Mouse (Mus musculus): ENCODE data around the gene Herc2.
A peak's percentile ranks its signal among the peaks of the same experiment; 100 is the strongest.
"Not testable (repeated sequence)": the region's sequence is repeated elsewhere in the genome, so short reads cannot be mapped to it uniquely, and the experiment has no call there.

The Herc2 gene

DNA sequence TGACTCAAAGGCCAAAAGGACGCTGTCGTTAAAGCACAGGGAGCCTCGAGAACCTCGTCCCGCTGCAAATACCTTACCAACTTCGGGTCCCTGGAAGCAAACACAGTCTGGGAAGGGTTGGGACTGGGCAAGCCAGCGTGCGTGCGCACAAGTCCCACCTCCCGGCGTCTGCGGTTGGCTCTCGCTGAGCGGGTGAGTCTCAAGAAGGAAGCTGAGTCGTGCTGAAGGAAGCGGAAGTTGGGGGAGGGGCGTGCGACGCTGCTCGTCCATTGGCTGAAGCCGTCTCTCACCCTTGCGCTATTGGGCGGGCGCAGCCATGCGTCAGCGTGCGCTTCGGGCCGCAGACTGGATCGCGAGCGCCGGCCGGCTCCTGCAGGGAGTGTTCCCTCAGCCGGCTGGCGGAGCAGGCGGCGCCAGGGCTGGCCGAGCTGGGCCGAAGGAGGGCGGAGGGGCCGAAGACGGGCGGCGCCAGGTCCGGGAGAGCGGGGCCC is at the start of gene Herc2:
TSS of gene Herc2 (plus strand) at position 366 of the 491 bp plus-strand sequence.
- peak; percentile 100 for DNase-seq

DNA sequence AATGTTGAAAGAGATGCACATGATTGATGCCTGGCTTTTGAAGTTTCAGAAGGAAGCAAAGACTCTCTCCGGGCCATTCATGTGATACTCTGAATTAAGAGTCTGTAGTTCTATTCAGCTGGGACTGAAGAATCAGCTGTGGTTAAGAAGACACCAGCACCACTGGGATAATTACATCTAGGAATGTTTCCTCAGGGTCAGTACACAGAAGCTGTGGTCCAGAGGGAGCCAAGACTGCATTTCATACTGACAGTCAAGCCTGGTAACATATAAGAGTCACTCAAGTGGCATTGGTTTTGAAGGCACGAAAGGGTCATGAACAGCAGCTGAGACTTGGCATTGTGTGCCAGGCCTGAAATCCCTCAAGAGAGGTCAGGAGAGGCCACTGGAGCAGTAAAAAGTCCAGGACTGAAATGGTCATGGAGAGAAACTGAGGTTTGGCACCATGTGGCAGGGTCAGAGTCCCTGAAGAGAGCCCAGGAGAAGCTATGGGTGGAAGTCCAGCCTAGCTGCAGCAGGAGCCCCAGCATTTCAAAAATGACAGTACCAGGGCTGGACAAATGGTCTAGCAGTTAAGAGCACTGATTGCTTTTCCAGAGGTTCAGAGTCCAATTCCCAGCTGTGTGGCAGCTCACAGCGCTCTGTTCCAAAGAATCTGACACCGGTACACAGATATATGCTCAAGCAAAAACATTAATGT is 39.5 kb upstream of the Herc2 start:
- no peak for DNase-seq

DNA sequence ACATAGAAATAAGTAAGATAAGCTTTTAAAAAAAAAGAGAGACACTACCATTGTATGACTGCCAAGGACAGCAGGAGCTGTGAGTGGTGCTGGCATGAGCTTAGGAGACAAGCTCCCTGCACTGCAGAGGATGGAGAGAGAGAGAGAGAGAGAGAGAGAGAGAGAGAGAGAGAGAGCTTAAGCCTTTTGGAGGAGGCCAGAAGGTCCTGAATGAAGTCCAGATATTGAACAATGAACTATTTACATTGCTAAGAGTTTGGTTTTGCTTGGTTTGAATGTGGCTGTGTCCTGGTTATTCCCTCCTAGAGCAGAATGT is 39.0 kb upstream of the Herc2 start:
- no peak for DNase-seq

DNA sequence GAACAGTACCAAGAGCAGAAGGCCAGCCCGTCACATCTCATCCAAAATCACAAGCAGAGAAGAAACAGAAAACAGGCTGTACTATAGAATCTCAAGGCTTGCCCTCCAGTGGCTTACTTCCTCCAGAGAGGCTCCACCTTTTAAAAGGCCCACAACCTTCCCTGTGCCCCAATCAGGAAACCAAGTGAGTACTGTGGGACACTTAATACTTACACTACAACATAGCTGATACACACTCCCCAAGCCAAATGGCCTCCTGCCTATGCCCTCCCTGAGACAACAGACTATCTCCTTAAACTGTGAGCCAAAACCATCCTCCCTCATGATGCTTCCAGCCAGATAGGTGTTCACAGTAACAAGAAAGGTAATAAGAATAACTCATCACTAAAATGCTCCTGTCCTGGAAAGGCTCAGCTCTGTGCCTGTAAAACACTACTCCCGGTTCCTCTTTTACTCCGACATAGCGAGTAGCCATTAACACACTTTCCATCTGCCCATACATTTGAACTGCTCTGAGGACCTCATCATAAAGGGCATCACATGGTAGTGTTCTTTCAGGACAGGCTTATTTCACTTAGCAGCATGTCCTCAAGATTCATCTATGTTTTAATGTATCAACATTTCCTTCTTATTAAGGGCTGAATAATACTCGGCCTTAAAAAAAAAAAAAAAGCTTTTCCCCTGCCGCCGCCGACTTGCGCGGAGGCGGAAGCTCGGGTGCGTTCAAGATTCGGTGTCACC is 36.6 kb upstream of the Herc2 start:
- no peak for DNase-seq

DNA sequence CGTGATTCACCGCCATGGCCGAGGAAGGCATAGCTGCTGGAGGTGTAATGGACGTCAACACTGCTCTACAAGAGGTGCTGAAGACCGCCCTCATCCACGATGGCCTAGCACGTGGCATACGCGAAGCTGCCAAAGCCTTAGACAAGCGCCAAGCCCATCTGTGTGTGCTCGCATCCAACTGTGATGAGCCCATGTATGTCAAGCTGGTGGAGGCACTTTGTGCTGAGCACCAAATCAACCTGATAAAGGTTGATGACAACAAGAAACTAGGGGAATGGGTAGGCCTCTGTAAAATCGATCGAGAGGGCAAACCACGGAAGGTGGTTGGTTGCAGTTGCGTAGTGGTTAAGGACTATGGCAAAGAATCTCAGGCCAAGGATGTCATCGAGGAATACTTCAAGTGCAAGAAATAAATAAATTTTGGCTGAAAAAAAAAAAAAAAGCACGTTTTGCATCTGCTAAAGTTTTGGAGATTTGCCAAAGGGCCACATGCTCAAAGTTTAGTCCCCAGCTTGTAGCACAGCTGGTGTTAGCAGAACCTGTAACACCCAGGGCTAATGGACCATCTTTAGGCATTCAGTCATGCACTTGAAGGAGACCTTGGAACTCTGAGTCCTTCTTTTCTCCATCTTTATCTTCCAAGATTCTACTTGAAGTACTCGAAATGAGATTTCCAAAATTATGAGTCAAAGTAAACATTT is 35.8 kb upstream of the Herc2 start:
- DNase-seq, result not testable (repeated sequence)

DNA sequence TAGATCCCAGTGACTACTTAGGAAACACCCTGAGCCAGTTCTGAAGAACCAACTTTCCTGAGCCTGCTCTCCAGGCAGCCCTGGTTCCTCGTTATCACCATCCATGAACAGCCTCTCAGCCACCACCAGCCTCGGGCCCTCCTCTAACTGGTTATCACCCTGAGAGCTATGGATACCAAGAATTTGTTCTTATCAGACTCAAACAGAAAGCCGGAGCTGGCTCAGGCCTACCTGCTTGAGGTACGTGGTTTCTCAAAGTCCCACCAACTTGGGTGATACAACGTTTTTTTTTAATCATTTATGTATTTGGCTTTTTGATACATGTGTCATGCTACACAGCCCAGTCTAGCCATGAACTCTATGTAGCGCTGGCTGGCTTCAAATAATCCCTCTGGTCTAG is 34.8 kb upstream of the Herc2 start:
- DNase-seq, result no peak

DNA sequence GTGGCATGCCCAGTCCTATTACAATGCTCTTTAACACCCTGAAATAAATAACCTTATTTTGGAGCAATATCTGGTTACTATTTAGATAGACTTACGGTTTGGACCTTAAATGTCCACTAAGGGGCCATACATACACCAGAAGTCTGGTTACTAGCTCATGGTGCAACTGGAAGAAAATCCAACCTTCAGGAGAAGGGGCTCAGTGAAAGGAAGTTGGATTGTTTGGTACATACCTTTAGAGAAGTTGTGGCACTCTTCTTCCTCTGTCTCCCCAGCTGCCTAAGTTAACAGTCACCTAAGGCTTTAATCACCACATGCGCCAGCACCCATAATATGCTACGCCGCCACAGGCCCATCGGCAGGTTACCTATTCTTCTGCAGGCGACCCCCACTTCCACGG is 34.2 kb upstream of the Herc2 start:
- no peak for DNase-seq

DNA sequence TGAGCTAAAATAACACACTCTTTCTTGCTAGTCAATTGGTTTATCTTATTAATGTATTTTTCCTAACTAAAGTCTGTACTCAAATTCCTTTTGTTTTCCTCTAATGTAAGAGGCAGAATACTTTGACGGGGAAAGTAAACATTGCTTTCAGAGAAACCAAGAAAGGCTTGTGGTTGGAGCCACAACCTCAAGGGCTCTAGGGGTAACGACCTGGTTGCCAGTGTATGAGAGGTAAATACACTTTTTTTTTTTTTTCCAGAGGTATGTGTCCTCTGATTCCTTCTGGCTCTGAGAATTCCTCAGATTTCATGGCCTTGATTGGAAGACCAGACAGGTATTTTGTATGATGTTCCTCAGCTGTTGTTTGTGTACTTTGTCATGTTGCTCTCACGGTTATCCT is 32.2 kb upstream of the Herc2 start:
- DNase-seq, result no peak

DNA sequence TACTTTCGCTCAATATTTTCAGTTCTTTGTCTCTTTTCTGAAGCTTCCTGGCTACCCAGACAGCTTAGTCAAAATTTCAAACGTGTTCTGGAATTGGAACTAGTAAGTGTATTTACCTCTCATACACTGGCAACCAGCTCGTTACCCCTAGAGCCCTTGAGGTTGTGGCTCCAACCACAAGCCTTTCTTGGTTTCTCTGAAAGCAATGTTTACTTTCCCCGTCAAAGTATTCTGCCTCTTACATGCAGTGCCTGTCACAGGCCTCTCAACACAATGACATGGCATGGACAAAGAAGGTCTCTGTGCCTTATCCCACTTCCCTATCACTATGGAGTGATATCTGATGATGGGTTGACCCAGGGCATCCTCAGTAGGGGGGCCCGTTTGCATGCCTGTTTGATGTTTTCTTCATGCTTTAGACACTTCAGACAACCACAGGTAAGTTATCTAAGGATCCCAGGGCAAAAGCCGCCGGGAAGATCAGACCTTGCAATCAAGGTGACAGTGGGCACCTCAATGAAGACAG is 31.5 kb upstream of the Herc2 start:
- no peak for DNase-seq

DNA sequence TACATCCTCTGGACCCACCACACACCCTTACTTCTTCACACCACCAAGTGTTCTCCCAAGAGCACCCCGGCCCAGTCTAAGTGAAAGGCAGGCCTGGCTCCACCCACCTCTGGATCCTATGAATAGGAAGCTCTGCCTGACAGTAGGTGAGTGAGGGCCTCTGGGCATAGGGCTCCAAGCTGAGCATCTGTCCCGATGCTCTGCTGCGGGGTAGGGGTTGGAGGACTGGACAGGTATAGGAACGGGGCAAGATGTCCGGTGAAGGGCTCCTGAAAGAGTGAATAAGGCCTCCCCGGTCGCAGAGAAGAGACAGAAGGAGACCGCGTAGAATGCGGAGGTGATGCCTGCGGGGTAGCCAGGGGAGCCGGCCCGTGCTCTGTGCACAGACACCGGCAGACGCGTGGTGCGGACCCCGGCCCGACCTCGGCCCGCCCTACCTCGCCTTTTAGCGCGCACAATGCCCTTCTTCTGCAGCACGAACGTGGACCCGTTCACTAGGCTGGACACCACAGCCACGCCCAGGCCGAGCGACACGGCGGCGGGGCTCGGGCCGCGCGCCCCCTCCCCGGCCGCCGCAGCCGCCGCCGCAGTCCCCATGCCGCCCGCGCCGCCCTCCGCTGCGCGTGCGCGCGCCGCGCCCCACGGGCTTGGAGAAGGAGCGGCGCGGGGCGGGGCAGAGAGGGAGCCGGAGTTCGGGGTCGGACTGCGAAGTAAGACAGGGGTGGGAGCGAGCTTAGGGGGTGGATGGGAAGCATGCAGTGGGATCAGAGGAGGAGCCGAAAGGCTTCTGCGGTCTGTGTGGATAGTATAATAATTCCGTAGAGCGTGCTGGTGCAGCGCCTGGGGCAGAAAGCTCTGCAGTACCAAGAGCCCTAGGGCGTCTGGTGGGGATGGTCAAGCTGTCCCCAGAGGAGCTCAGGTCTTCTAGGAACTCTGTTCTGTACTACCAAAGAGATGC is 30.7 kb upstream of the Herc2 start:
- DNase-seq, result peak; percentile 72

DNA sequence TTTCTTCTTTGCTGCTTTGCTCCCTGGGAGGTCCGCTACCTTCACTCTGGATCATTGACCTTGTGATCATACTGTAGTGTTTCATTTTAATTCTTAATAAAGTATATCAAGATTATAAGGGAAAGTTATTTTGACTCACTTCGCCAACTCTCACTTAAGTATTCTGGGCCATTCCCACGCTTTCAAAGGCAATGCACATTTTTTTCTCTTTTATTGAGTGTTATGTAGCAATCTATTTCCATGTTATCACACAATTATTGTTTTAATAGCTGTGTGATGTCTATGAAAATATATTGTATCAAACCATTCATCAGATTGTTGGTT is 30.1 kb upstream of the Herc2 start, which contains the start of gene Nipa1:
TSS of gene Nipa1 (minus strand) at position 25 of the 324 bp plus-strand sequence.
- no peak for DNase-seq

DNA sequence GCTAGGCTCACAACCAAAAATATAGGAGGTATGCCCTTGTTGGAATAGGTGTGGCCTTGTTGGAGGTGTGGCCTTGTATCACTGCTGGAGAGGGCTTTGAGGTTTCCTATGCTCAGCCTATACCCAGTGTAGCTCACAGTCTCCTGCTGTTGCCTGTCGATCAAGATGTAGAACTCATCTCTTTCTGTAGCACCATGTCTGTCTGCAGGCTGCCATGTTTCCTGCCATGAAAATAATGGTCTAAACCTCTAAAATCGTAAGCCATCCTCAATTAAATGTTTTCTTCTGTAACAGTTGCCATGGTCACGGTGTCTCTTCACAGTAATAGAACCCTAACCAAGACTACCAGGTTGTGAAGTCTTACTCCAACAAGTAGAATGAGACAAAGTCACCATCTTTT is 26.4 kb upstream of the Herc2 start:
- no peak for DNase-seq

DNA sequence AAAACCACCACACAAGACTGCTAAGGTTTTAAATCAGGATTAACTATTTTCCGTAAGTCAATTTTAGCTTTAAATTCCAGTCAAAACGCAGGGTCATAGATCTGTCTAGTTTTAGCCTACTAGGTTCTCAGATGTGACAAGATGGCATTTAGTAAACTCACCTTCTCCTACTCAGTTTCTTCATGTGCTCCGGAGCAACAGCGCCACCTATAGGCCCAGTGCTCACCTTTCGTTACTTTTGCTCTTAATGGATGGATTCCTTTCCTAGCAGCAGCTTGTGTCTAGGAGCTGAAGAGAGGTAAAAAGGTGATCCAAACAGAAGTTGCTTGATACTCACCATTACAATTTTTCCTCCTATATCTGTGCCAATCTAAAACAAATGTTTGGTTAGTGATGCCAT is 7.6 kb upstream of the Herc2 start:
- DNase-seq, result peak; percentile 63

DNA sequence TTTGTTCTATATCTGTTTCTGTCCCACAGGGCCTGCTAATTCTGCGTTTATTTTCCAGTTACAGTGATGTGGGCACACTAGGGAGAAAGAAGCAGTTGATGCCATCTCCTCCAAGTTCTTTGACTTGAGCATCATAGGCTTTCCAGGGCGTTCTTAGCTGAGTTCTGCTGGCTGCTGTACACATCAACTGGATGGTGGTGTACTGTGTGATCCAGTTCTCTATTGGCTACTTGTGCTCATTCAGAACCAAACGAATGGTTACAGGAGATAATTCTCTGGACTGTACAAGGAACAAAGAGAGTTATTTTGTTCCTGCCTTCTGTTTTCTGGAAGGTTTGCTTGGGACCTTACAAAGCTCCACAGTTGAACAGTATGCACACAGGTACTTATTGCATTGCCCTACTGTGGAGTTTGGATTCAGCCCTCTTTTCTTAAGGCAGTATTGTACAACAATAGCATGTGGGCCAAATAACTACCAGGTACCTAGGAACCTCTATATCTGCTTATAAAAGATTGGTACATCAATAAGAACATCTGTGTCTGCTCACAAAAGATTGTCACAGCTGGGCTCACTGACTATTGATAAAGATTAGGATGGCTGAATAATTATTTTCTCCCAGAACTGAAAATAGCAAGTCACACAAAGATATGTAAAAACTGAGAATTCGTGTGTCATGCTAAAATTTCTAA is 6.3 kb upstream of the Herc2 start:
- no peak for DNase-seq

DNA sequence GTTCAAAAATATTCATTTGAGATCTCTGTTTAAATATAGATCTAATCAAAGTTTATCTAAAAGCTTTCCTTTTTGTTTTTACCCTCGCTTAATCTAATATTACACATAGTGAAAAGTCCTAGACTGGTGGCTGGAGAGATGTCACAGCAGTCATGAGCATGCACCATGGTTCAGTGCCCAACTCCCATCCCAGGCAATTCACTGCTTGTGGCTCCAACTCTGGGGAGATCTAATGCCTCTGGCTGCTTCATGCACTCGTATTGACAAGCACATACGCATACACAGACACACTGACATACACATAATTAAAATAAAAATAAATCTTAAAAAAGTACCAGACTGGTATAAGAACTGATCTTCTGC is 5.7 kb upstream of the Herc2 start:
- no peak for DNase-seq

DNA sequence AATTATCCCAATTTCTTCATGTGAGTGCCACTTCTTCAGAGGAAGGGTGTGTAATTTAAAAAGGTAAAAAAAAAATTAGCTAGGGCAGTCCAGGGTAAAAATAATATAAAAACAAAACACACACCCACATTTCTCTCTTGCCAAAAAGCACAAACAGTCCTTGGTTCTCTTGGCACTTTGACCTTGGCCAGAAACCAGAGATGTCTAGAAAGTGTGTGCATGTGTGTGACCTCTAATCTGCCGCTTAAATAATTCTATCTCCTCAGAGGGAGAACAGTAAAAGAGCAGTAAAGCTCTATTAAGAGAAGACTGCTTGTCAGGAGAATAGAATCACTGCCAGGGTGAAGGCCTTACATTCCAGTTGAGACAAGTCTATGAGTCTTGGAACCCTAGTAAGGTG is 2.8 kb upstream of the Herc2 start:
- DNase-seq, result no peak

DNA sequence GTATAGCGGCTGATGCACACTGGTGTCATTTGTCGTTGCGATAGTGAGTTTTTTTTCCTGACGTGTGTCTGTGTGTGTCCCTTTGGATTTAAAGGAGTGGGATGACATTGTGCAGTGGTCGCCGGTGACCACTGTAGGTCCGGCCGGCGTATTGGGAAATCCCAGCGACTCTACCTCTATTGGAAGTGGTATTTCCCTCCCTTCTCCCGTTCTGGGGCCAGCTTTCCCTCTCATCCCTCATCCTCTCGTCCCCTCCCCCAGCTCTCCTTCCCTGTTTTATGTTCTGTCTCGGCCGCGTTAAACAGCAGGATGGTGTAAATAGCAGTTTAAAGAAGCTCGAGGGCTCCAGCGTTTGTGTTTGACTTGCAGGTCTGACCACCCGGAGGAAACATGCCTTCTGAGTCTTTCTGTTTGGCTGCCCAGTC is 503 bp downstream of the Herc2 start:
- peak; percentile 51 for DNase-seq

DNA sequence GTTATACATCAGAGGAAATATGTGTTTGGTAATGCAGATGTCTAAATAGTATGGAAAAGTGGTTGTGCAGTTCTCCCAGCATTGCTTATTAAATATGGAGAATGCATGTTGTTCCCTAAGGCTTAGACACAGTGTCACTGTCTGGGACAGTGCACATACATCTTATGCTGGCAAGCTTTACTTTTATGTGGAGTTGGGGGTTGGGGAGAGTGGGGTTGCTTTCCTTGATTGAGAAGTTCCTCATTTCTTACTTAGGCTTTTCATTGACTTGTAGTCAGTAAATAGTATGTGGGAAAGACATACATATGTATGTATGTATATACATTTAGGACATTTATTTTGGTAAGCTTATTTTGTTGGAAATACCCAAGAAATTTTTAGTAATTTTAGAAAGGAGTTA is 3.0 kb downstream of the Herc2 start:
- DNase-seq, result no peak

DNA sequence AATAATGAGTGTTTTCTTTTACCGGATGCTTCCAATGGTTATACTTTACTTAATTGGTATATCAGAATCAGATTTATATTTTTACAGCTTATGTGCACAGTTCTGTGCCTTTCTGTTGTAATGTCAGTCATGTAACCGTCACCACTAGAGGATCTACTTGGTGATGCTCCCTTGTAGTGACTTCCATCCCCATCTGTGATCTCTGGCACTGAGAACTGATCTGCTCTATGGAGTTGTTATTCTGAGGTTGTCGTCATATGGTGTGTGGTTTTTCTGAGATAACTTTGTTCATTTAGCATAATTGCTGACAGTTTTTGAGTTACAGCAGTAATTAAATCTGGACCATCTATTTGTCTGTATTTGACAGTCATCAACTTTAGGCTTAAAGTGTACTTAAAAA is 5.3 kb downstream of the Herc2 start:
- DNase-seq, result no peak

DNA sequence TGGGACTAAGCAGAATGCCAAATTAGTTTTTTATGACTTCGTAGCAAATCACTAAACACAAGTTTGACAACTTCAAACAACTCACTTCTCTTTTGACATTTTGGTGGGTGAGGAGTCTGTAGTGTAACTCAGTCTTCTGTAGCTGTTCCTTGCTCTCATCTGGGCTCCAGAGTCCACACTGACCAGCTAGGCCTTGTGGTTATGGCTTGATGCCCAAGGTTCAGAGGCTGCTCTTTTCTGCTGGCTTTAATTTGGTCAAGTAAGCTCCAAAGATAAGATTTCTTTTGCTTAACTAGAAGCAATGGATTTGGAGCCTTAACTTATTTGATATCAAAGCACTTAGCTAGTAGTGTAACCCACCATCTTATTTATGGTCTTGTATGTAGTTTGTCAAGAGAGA is 14.9 kb downstream of the Herc2 start:
- no peak for DNase-seq

DNA sequence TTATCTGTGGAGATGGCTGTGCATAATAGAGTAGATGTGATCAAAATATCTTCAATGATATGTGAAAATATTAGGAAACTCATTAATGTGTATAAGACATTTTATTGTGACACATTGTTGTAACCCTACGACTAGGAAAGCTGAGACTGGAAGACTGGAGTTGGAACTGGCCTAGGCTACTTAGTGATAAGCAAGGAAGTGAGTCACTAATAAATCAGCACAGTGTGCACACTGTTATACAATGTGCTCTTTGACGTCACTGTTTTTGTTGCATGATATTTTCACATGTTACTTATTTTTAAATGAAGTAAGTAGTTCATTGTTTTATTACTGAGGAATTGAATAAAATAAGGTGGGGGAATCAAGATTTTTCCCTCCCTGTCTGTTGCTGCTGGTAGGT is 16.1 kb downstream of the Herc2 start:
- no peak for DNase-seq

DNA sequence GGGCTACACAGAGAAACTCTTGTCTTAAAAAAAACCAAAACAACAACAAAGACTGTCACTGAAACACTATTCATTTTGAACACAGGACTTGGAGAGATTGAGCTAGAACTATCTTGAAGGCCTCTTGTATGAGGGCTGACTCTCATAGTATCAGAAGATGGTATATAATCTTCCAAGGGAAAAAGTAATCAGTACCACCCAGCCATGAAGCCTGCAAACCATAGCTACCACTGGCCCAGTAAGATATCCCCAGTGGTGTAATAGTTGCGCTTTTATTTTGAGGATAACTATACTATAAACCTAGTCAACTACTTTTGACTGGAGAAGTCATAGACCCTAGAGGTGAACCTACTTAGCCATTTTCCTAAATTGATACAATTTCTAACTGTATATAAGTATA is 16.6 kb downstream of the Herc2 start:
- DNase-seq, result no peak
